Mouse (Mus musculus) gastrocnemius, postnatal 10 days (tissue): ENCODE measurements around the gene Gbp8. TPM values are rescaled to one million over a fixed set of nuclear protein-coding genes. Genes with fewer than 3 reads are reported as not detected.
"Not testable (repeated sequence)": the region's sequence is repeated elsewhere in the genome, so short reads cannot be mapped to it uniquely, and the experiment has no call there.

Experiments used
- DNase-seq: peaks from one replicate; pipeline ENCODE4 v3.0.0; 2021; ENCODE audit warnings: mixed read lengths
- long read RNA-seq, 2 experiments: library from polyadenylated mRNA; stranded (forward); transcript quantifications; one replicate each; pipeline ENCODE4 v2.0.0; 2021
- total RNA-seq, 2 experiments: library from RNA; stranded (reverse); gene quantifications; 2 replicates each; pipeline ENCODE4 v1.2.3; 2021

Gbp8 gene
- total RNA-seq, result under 1 TPM in 1 of 2 experiments, not detected in 1; 0.16 TPM
- long read RNA-seq, experiment 1, result 0 reads
- long read RNA-seq, experiment 2, partial matches to known transcripts, result 0 of 1 reads
- long read RNA-seq, experiment 2, other reads (novel, unspliced or antisense), result 1 of 1 reads

GRCm38 (mm10) chr5:105139409-105140088, at the start of gene Gbp8, which contains the start of the genes Gbp9 and Gbp4:
Gene Gbp8, minus strand, starts transcription at chr5:105139540.
Gene Gbp9, minus strand, starts transcription at chr5:105139539.
Gene Gbp4, minus strand, starts transcription at chr5:105139586.
- DNase-seq, result not testable (repeated sequence)

DNA sequence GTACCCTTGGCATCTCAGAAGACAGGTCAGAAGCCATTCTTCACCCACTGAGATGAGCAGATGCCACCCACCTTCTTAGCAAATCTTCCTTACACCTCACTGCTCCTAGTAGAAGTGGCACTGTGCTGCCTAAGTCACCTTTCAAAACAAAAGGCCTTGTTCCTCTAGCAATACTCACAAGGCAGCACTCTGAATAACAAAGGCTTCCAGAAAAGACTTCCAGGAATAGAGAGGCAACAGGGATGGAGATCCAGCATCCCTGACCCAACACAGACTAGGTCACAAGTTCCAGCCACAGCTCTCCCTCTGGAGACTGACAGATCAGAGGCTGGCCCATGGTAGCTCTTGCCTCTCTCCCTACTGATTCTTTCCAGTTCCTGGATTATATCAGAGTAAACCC, 42.1 kb upstream of the Gbp8 start:
- DNase-seq, result no peak

DNA sequence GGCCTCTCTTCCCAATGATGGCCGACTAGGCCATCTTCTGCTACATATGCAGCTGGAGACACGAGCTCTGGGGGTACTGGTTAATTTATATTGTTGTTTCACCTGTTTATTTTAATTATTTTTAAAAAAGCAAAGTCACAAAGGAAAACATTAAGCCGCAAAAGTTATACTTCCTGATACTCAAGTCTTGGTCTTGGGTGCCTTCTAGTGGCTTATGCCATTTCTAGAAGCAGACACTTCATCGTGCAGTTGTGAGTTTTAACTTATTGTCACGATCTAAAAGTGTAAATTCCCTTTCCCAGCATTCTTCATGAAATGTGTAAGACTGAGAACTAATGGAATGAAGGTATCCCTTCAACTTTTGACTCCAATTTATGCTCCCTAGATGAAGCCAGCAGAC, 17.2 kb upstream of the Gbp8 start:
- DNase-seq, result no peak

DNA sequence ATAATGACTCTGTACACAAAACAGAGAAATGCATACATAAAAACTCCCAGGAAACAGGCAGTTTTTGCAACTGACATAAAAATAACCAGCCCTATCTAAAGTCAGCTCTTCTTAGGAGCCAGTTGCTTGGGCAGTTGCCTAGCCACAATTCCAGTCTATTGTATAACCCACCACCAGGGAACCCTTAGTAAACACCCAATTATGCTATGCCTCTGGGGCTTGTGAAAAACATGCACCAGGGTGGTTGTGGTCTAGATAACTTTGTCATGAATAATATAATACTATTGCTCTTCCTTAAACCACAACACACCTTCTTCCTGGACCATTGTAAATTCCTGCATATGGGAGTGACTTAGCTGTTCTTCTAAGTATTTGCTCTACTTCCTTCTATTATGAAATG, 14.7 kb upstream of the Gbp8 start:
- DNase-seq, result no peak

- not testable (repeated sequence) for DNase-seq
Measured at GRCm38 (mm10) chr5:105148062-105148461, 8.7 kb upstream of the Gbp8 start.

- DNase-seq, result no peak
Measured at GRCm38 (mm10) chr5:105146447-105146846, 7.1 kb upstream of the Gbp8 start.

DNA sequence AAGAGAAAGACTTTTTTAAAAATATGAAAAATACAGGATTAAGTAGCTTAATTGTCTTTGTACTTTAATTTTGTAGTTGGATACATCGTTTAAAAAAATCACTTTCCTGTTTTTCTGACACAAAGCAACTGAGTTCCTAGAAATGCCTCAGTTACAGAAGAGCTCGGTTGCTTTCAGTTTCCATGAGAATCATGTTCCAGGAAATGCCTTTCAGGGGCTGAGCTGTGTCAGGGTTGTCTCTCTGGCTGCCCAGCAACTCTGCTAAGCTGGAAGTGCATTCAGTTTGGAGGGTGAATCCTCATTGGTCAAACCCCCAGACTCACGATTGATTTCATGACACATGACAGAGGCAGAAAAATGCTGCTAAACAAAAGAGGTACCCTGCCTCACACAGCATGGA, 6.4 kb upstream of the Gbp8 start:
- not testable (repeated sequence) for DNase-seq

GRCm38 (mm10) chr5:105140089-105140810, 910 bp upstream of the Gbp8 start:
- DNase-seq, result not testable (repeated sequence)

GRCm38 (mm10) chr5:105138906-105139305, 434 bp downstream of the Gbp8 start:
- DNase-seq, result no peak

DNA sequence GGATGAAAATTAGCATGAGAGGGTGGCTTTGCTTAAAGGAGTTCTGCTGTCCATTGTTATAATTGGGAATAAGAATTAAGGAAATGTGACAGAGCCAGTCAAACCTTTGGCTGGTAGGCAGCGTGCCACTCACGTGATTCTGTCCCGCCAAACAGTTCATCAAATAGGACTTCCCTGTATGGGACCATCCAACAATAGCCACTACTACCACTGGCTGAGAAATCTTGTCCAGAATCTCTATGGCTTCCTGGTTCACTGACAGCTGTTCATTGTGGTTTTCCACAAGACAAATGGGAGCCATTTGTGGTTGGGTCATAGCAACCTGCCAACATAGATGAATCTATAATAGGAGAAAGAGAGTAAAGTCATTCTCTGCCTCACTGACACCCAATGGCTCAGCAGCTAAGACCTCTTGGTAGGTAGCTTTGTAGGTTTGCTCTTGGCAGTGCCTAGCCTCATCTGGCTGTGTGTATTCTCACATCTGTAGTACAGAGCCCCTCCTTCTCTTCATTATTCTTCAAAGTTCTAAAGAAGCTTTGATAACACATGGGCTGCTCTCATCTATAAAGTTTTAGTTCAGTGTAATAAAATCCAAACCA, 2.5 kb downstream of the Gbp8 start:
- not testable (repeated sequence) for DNase-seq

GRCm38 (mm10) chr5:105121731-105122130, 17.6 kb downstream of the Gbp8 start:
- DNase-seq, result not testable (repeated sequence)

DNA sequence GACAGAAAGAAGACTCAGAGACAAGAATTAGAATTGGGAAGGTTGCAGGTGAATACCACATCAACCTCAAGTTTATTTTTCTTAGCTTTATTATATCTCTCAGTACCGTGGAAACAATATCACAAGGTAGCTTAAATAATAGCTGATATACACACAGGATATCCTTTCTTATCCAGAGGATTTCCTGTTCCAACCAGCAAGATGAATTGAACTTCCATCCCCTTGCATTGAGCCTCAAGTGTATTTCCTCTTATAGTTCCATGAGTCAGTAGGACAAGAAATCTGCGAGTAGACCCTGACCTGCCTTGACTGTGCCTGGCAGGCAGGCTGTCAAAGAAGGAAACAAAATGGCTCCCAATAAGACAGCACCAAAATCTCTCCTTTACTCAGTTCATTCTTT, 23.6 kb downstream of the Gbp8 start:
- no peak for DNase-seq

GRCm38 (mm10) chr5:105114696-105115095, 24.6 kb downstream of the Gbp8 start:
- no peak for DNase-seq

GRCm38 (mm10) chr5:105113656-105114055, 25.7 kb downstream of the Gbp8 start:
- DNase-seq, result no peak

DNA sequence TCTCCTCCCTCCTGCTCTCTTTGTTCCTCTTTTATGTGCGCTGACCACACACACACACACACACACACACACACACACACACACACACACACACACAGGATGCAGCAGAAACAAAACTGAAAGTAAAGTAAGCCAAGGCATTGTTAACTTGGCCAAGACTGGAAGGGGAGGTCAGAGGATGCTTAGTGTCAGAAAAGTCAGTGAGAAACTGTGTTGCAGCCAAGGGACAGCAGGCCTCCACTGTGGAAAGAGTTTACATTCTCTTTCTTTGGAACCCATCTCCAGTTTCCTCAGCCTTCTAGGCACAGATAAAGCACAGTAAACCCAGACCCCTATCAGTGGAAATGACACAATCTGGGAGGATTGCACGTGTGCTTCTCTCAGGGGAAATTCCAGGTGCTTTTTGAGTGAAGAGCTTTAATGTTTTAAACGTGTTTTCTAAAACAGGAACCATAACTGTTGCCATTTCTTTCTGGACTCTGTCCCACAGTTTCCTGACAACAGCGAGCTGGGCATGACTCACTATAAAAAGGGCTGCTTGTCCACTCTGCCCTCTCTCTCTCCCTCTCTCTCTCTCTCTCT, 29.0 kb downstream of the Gbp8 start:
- peak; percentile 32 for DNase-seq

- peak; percentile 4 for DNase-seq
Measured at GRCm38 (mm10) chr5:105109775-105110174, 29.6 kb downstream of the Gbp8 start.

GRCm38 (mm10) chr5:105105689-105106088, 33.7 kb downstream of the Gbp8 start:
- not testable (repeated sequence) for DNase-seq

GRCm38 (mm10) chr5:105081900-105082299, 57.4 kb downstream of the Gbp8 start:
- no peak for DNase-seq

DNA sequence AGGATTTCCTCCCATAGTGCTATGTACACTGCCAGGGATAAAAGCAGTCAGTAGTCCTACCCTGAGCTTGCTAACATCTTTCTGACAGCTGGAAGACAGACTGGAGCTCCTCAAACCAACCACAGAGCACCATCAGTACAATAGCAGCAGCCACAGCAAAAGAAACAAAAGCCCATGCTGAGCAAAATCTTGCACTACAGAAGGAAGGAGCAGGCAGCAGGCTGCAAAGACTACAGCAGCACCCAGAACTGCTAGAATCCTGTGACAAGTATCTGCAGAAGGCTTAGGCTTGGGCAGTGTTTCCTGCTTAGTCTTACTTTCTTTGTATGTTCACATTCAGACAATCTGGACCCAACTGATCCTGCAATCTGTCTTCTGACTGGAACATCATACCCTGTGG, 71.0 kb downstream of the Gbp8 start:
- not testable (repeated sequence) for DNase-seq

GRCm38 (mm10) chr5:105064443-105064842, 74.9 kb downstream of the Gbp8 start:
- DNase-seq, result not testable (repeated sequence)

DNA sequence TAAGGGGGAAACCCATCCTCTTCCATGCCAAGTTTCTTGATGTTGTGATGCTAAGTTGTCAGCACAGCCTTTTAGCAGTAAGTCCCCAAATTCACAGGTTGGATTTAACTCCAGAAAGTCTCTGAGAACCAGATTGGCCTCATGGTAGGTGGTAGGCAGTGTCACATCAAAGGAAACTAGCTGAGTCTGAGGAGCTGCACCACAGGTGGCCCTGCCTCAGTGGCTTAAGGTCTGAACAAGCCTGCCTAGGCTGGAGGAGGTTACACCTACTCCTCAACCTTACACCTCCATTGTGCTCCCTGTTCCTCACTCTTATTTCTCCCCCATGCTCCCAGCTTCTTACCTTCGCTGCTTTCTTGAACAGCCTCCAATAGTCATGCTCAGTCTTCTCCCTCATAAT, 76.0 kb downstream of the Gbp8 start:
- DNase-seq, result no peak

GRCm38 (mm10) chr5:105062403-105062802, 76.9 kb downstream of the Gbp8 start:
- not testable (repeated sequence) for DNase-seq

DNA sequence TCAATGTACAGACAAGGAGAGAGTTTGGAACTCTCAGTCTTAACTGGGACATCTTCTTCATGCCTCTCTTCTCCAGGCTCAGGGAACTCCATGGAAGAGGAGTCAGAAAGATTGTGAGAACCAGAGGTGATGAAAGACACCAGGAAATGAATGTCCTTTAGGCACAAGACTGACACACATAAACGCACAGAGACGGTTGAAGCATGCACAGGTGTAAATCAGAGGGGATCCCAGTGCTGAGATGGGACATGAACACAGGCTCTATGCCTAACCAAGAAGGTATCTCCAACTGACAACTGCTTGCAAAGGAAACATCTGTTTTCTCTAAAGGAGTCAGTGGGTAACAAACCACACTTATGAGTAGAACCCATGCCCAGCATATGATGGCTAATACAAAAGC, 79.1 kb downstream of the Gbp8 start:
- no peak for DNase-seq
